Mouse (Mus musculus): ENCODE measurements at regions not wholly inside any gene's neighbourhood (a gene's known extent, or its start where the extent isn't known, plus 50 kb on each side); places are given as distances from the start of the nearest gene placed in this dataset.

- no peak for DNase-seq (ENCODE audit: extremely low read depth)
- TF ChIP-seq IRF4 (IDR thresholded peaks at IDR 0.05; ENCODE audit: low read depth, low read length) (no peak), TCF12 (IDR thresholded peaks at IDR 0.05; ENCODE audit: low read depth, low read length) (no peak), JUN (IDR thresholded peaks at IDR 0.05; ENCODE audit: insufficient read depth, low read depth, low read length) (no peak), NRF1 (IDR thresholded peaks at IDR 0.05; ENCODE audit: low read depth, low read length) (no peak), TBP (conservative IDR thresholded peaks at IDR 0.05; ENCODE audit: low read depth, low read length) (no peak), MAX (IDR thresholded peaks at IDR 0.05; ENCODE audit: low read length) (no peak), CTCF (conservative IDR thresholded peaks at IDR 0.05 in 1 of 2, IDR thresholded peaks at IDR 0.05 in 1 of 2; ENCODE audit: low read depth in 2 of 2, low read length in 2 of 2) (no peak)
- Histone ChIP-seq H3K9ac (ENCODE audit: insufficient read depth, low read depth) (no peak overlapping the region), H3K36me3 (replicated peaks in 1 of 2; ENCODE audit: control insufficient read depth in 1 of 2, insufficient read depth in 1 of 2, low read length in 1 of 2) (no peaks in the 10 kb centered on the region), H3K9me3 (replicated peaks; ENCODE audit: low read length) (peaks cover 11% of the 10 kb centered on the region), H3K4me1 (ENCODE audit: control insufficient read depth in 1 of 2, insufficient read depth in 2 of 2) (no peaks in the 10 kb centered on the region), H3K27me3 (replicated peaks) (peaks cover 31% of the 10 kb centered on the region), H3K4me2 (ENCODE audit: insufficient read depth, low read depth, poor library complexity, severe bottlenecking) (no peak overlapping the region), H3K27ac (ENCODE audit: insufficient read depth, low read depth) (no peak overlapping the region), H3K79me2 (replicated peaks; ENCODE audit: control insufficient read depth, extremely low read depth, insufficient read depth, poor library complexity, severe bottlenecking) (no peaks in the 10 kb centered on the region), H3K4me3 (replicated peaks in 1 of 3; ENCODE audit: low read depth in 2 of 3, low read length in 2 of 3, poor library complexity in 1 of 3) (no peak overlapping the region)
- in situ Hi-C loops (cut with MboI; ENCODE audit: low pct_ligation_motif_present, low pct_unique_long_range_greater_than_20kb, low sequenced_read_pairs) (no loop called here), dilution Hi-C loops (cut with MboI; ENCODE audit: extremely low pct_ligation_motif_present, extremely low pct_unique_long_range_greater_than_20kb, low sequenced_read_pairs) (no loop called here)
Measured at GRCm38 (mm10) chr17:44410961-44411360, 222.6 kb downstream of the Clic5 start.

- Histone ChIP-seq H3K4me1 (ENCODE audit: control insufficient read depth in 1 of 2, insufficient read depth in 2 of 2) (peaks cover 4 to 20% of the 10 kb centered on the region in 2 experiments), H3K27me3 (replicated peaks) (peaks cover 51% of the 10 kb centered on the region), H3K27ac (ENCODE audit: insufficient read depth, low read depth) (no peak overlapping the region), H3K4me2 (ENCODE audit: insufficient read depth, low read depth, poor library complexity, severe bottlenecking) (peak overlapping the region; percentile 16), H3K9ac (ENCODE audit: insufficient read depth, low read depth) (no peak overlapping the region; the same call in 1 of the 2 replicates), H3K79me2 (replicated peaks; ENCODE audit: control insufficient read depth, extremely low read depth, insufficient read depth, poor library complexity, severe bottlenecking) (no peaks in the 10 kb centered on the region), H3K9me3 (replicated peaks; ENCODE audit: low read length) (peaks cover 22% of the 10 kb centered on the region), H3K36me3 (replicated peaks in 1 of 2; ENCODE audit: control insufficient read depth in 1 of 2, insufficient read depth in 1 of 2, low read length in 1 of 2) (no peaks in the 10 kb centered on the region), H3K4me3 (replicated peaks in 1 of 3; ENCODE audit: low read depth in 2 of 3, low read length in 2 of 3, poor library complexity in 1 of 3) (no peak overlapping the region)
- DNase-seq (ENCODE audit: extremely low read depth): peak; percentile 95
- in situ Hi-C loops (cut with MboI; ENCODE audit: low pct_ligation_motif_present, low pct_unique_long_range_greater_than_20kb, low sequenced_read_pairs): no loop called here
- dilution Hi-C loops (cut with MboI; ENCODE audit: extremely low pct_ligation_motif_present, extremely low pct_unique_long_range_greater_than_20kb, low sequenced_read_pairs): no loop called here
- TF ChIP-seq POLR2AphosphoS2 (IDR thresholded peaks at IDR 0.05; ENCODE audit: low read depth, low read length) (no peak), ZC3H11A (IDR thresholded peaks at IDR 0.05; ENCODE audit: low read depth, low read length) (no peak), MAX (IDR thresholded peaks at IDR 0.05; ENCODE audit: low read length) (peak; percentile 18; the same call in 1 of the 2 replicates), USF2 (conservative IDR thresholded peaks at IDR 0.05; ENCODE audit: low read depth, low read length) (no peak), BHLHE40 (IDR thresholded peaks at IDR 0.05; ENCODE audit: low read depth, low read length) (peak; percentile 57), MAFK (IDR thresholded peaks at IDR 0.05; ENCODE audit: insufficient replicate concordance, low read length) (peak; percentile 59), KAT2A (IDR thresholded peaks at IDR 0.05; ENCODE audit: insufficient replicate concordance, low read length) (0 out of 2 replicates have a peak, but pooled peaks have one; percentile 41), NELFE (IDR thresholded peaks at IDR 0.05; ENCODE audit: low read depth, low read length) (no peak), ETS1 (conservative IDR thresholded peaks at IDR 0.05; ENCODE audit: low read depth, low read length) (peak; percentile 86), TCF12 (IDR thresholded peaks at IDR 0.05; ENCODE audit: low read depth, low read length) (peak; percentile 99), NRF1 (IDR thresholded peaks at IDR 0.05; ENCODE audit: low read depth, low read length) (no peak), MXI1 (IDR thresholded peaks at IDR 0.05; ENCODE audit: low read depth, low read length) (peak; percentile 41; the same call in 1 of the 2 replicates), RAD21 (IDR thresholded peaks at IDR 0.05; ENCODE audit: low read depth, low read length) (no peak; the same call in none of the 2 replicates), CHD1 (IDR thresholded peaks at IDR 0.05; ENCODE audit: low read depth, low read length) (no peak), GABPA (IDR thresholded peaks at IDR 0.05; ENCODE audit: insufficient replicate concordance, low read depth, low read length) (no peak), SMC3 (IDR thresholded peaks at IDR 0.05; ENCODE audit: low read depth, low read length) (no peak), POLR2A (IDR thresholded peaks at IDR 0.05; ENCODE audit: low read depth, low read length) (no peak), JUND (conservative IDR thresholded peaks at IDR 0.05; ENCODE audit: low read depth, low read length) (no peak; the same call in 1 of the 2 replicates), MEF2A (IDR thresholded peaks at IDR 0.05; ENCODE audit: borderline replicate concordance, low read depth, low read length) (peak; percentile 72; the same call in 1 of the 2 replicates), RCOR1 (conservative IDR thresholded peaks at IDR 0.05; ENCODE audit: low read depth, low read length) (peak; percentile 28; the same call in 1 of the 2 replicates), UBTF (IDR thresholded peaks at IDR 0.05; ENCODE audit: low read depth, low read length) (no peak), JUN (IDR thresholded peaks at IDR 0.05; ENCODE audit: insufficient read depth, low read depth, low read length) (peak; percentile 28; the same call in 1 of the 2 replicates), PAX5 (IDR thresholded peaks at IDR 0.05; ENCODE audit: low read length) (no peak), ZMIZ1 (IDR thresholded peaks at IDR 0.05; ENCODE audit: low read depth, low read length) (no peak), EP300 (IDR thresholded peaks at IDR 0.05; ENCODE audit: low read length) (peak; percentile 91), ZKSCAN1 (IDR thresholded peaks at IDR 0.05; ENCODE audit: borderline replicate concordance, low read depth, low read length) (no peak), CHD2 (IDR thresholded peaks at IDR 0.05; ENCODE audit: low read length) (no peak), ZNF384 (IDR thresholded peaks at IDR 0.05; ENCODE audit: low read depth, low read length) (peak; percentile 88), IRF4 (IDR thresholded peaks at IDR 0.05; ENCODE audit: low read depth, low read length) (peak; percentile 68)
Measured at GRCm38 (mm10) chr17:44418676-44419404, 230.5 kb downstream of the Clic5 start.
